Mouse (Mus musculus): ENCODE results near the gene Adgrg3. TPM values are rescaled to one million over a fixed set of nuclear protein-coding genes. Genes with fewer than 3 reads are reported as not detected.

Gene Adgrg3
- total and polyA plus RNA-seq, 3 experiments, result not detected

DNA sequence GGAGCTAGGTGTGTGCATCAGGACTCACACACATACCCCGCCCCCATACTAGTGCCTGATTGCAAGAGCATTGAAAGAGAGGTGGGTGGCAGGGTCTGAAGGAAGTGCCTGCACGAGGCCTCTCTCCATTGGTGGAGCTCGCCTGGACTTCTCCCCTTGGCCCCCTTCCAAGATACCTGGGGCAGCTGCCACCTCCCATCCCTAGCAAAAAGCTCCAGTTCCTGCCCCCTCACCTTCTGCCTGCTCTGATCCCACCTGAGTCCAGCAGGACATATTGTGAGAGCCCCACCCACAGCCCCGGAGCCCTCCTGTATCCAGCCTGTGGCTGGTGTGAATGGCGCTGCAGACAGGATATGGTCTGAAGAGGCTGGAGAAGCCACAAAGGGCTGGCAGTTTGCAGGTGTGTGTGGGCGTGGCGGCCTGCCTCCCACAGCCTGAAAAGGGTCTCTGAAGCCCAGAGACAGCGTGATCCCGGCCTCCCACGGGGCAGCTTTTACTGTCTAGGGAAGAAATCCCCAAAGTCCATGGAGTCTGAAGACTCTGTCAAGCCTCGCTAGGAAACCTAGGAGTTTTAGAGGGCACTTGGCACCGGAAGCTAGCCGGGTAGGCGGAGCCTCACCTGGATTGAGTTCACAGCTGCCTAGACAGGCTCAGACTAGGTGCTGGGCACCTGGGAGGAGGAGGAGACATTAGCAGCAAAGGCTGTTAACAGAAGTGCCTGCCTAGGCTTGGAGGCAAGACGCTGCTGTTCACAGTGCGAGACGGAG is 40.7 kb upstream of the Adgrg3 start:
- Histone ChIP-seq H3K36me3 (replicated peaks in 1 of 2; ENCODE audit: control insufficient read depth in 1 of 2, insufficient read depth in 1 of 2, low read length in 1 of 2) (no peaks in the 10 kb centered on the region), H3K9me3 (replicated peaks; ENCODE audit: low read length) (no peaks in the 10 kb centered on the region), H3K4me3 (replicated peaks in 1 of 3; ENCODE audit: low read depth in 2 of 3, low read length in 2 of 3, poor library complexity in 1 of 3) (no peak overlapping the region), H3K4me1 (ENCODE audit: control insufficient read depth in 1 of 2, insufficient read depth in 2 of 2) (peaks cover 5 to 70% of the 10 kb centered on the region in 2 experiments), H3K27me3 (replicated peaks) (peaks cover 34% of the 10 kb centered on the region), H3K4me2 (ENCODE audit: insufficient read depth, low read depth, poor library complexity, severe bottlenecking) (no peak overlapping the region), H3K79me2 (replicated peaks; ENCODE audit: control insufficient read depth, extremely low read depth, insufficient read depth, poor library complexity, severe bottlenecking) (no peaks in the 10 kb centered on the region), H3K9ac (ENCODE audit: insufficient read depth, low read depth) (no peak overlapping the region), H3K27ac (ENCODE audit: insufficient read depth, low read depth) (no peak overlapping the region)
- no peak for TF ChIP-seq NRF1 (IDR thresholded peaks at IDR 0.05; ENCODE audit: low read depth, low read length)
- TF ChIP-seq MAFK (IDR thresholded peaks at IDR 0.05; ENCODE audit: insufficient replicate concordance, low read length), result no peak
- TF ChIP-seq SIN3A (IDR thresholded peaks at IDR 0.05; ENCODE audit: low read length), result no peak
- TF ChIP-seq ZNF384 (IDR thresholded peaks at IDR 0.05; ENCODE audit: low read depth, low read length), result no peak
- no peak for TF ChIP-seq GABPA (IDR thresholded peaks at IDR 0.05; ENCODE audit: insufficient replicate concordance, low read depth, low read length)
- dilution Hi-C loops (cut with MboI; ENCODE audit: extremely low pct_ligation_motif_present, extremely low pct_unique_long_range_greater_than_20kb, low sequenced_read_pairs), result no loop called here
- in situ Hi-C loops (cut with MboI; ENCODE audit: low pct_ligation_motif_present, low pct_unique_long_range_greater_than_20kb, low sequenced_read_pairs), result no loop called here
- no peak for DNase-seq (ENCODE audit: extremely low read depth)

GRCm38 (mm10) chr8:94978131-94978530 is 39.4 kb upstream of the Adgrg3 start:
- H3K9ac ChIP-seq (ENCODE audit: insufficient read depth, low read depth), result no peak overlapping the region
- no peak overlapping the region for H3K27ac ChIP-seq (ENCODE audit: insufficient read depth, low read depth)
- no peak for DNase-seq (ENCODE audit: extremely low read depth)
- H3K36me3 ChIP-seq (replicated peaks in 1 of 2; ENCODE audit: control insufficient read depth in 1 of 2, insufficient read depth in 1 of 2, low read length in 1 of 2), result no peaks in the 10 kb centered on the region
- no peaks in the 10 kb centered on the region for H3K9me3 ChIP-seq (replicated peaks; ENCODE audit: low read length)
- H3K27me3 ChIP-seq (replicated peaks), result peaks cover 27% of the 10 kb centered on the region
- no peak overlapping the region for H3K4me3 ChIP-seq (replicated peaks in 1 of 3; ENCODE audit: low read depth in 2 of 3, low read length in 2 of 3, poor library complexity in 1 of 3)
- H3K4me2 ChIP-seq (ENCODE audit: insufficient read depth, low read depth, poor library complexity, severe bottlenecking), result no peak overlapping the region
- dilution Hi-C loops (cut with MboI; ENCODE audit: extremely low pct_ligation_motif_present, extremely low pct_unique_long_range_greater_than_20kb, low sequenced_read_pairs), result no loop called here
- TF ChIP-seq IRF4 (IDR thresholded peaks at IDR 0.05; ENCODE audit: low read depth, low read length) (no peak), KAT2A (IDR thresholded peaks at IDR 0.05; ENCODE audit: insufficient replicate concordance, low read length) (no peak), TBP (conservative IDR thresholded peaks at IDR 0.05; ENCODE audit: low read depth, low read length) (no peak)
- no peaks in the 10 kb centered on the region for H3K79me2 ChIP-seq (replicated peaks; ENCODE audit: control insufficient read depth, extremely low read depth, insufficient read depth, poor library complexity, severe bottlenecking)
- peaks cover 5 to 79% of the 10 kb centered on the region in 2 experiments for H3K4me1 ChIP-seq (ENCODE audit: control insufficient read depth in 1 of 2, insufficient read depth in 2 of 2)
- in situ Hi-C loops (cut with MboI; ENCODE audit: low pct_ligation_motif_present, low pct_unique_long_range_greater_than_20kb, low sequenced_read_pairs), result no loop called here

- no peak overlapping the region for H3K27ac ChIP-seq (ENCODE audit: insufficient read depth, low read depth)
- H3K27me3 ChIP-seq (replicated peaks), result peaks cover 22% of the 10 kb centered on the region
- no peak overlapping the region for H3K4me2 ChIP-seq (ENCODE audit: insufficient read depth, low read depth, poor library complexity, severe bottlenecking)
- no peaks in the 10 kb centered on the region for H3K36me3 ChIP-seq (replicated peaks in 1 of 2; ENCODE audit: control insufficient read depth in 1 of 2, insufficient read depth in 1 of 2, low read length in 1 of 2)
- in situ Hi-C loops (cut with MboI; ENCODE audit: low pct_ligation_motif_present, low pct_unique_long_range_greater_than_20kb, low sequenced_read_pairs) (no loop called here), dilution Hi-C loops (cut with MboI; ENCODE audit: extremely low pct_ligation_motif_present, extremely low pct_unique_long_range_greater_than_20kb, low sequenced_read_pairs) (no loop called here)
- DNase-seq (ENCODE audit: extremely low read depth), result peak; percentile 48
- H3K79me2 ChIP-seq (replicated peaks; ENCODE audit: control insufficient read depth, extremely low read depth, insufficient read depth, poor library complexity, severe bottlenecking), result no peaks in the 10 kb centered on the region
- H3K9ac ChIP-seq (ENCODE audit: insufficient read depth, low read depth), result no peak overlapping the region
- peaks cover 7 to 77% of the 10 kb centered on the region in 2 experiments for H3K4me1 ChIP-seq (ENCODE audit: control insufficient read depth in 1 of 2, insufficient read depth in 2 of 2)
- peak; percentile 67 for TF ChIP-seq BHLHE40 (IDR thresholded peaks at IDR 0.05; ENCODE audit: low read depth, low read length)
- no peak for TF ChIP-seq EP300 (IDR thresholded peaks at IDR 0.05; ENCODE audit: low read length)
- H3K4me3 ChIP-seq (replicated peaks in 1 of 3; ENCODE audit: low read depth in 2 of 3, low read length in 2 of 3, poor library complexity in 1 of 3), result no peak overlapping the region
- no peaks in the 10 kb centered on the region for H3K9me3 ChIP-seq (replicated peaks; ENCODE audit: low read length)
These were observed 38.7 kb upstream of the Adgrg3 start for GRCm38 (mm10) chr8:94978593-94979319.
